Mouse (Mus musculus) hindlimb bud, embryonic 11.5 days (tissue): ENCODE data around the gene Inafm2.

ENCODE experiments used
- DNase-seq: peaks from one replicate; pipeline ENCODE4 v3.0.0-alpha.2; 2012; ENCODE audit warnings: low read depth, low spot score; ENCODE audit errors: extremely low spot score

Gene Inafm2

DNA sequence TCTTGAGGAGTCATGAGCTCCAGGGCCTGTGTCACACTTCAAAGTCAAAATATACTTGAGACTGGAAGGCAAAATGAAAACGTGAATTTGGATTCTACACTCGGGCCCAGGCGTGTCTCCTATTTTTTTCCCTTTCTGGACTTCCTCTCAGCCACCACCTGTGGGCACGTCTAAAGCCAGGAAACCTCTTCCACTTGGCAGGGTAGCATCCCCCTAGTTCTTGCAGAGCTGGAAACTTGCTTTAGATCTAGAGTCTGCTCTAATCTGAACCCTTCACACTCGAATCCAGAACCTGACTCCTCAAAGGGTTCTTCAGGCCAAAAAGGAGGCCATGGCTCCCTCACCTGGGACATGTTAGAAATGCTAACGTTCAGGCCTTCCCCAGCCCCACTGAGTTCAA lies 9.8 kb downstream of the Inafm2 start:
- no peak for DNase-seq

DNA sequence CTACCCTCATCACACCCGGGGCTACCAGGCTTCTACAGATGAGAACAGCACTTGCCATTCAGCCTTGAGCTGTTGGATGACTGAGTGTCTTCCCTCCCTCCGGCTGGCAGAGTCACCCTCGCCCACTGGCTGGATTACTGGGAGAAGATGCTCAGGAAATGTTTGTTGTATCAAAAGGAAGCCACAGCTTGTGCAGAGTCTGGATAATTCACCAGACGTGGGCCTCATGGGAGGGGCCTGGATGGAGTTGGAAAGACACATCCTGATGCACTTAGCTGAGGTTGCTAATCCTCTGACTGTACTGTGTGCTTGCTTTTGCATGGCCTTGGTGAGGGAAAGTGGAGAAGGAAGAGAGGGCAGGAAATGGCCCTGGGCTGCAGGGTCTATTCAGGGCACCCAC lies 10.5 kb downstream of the Inafm2 start:
- no peak for DNase-seq

DNA sequence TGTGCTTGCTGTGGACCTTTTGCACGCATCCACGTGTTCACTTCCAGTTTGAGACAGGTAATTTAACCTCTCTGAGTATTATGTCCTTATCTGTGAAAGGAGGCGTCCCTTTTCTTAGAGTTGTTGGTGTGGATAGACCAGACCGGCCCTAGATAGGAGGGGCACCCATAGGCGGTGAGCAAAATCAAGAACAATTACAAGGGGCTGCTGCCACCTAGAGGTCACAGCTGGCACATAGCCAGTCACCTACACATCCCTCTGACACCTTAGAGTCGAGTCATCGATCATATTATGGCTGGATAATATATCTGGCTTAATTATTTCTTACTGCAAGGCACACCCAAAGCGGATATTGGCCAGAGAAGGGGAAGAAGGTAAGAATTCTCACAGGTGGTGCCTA lies 14.3 kb downstream of the Inafm2 start:
- DNase-seq = no peak

DNA sequence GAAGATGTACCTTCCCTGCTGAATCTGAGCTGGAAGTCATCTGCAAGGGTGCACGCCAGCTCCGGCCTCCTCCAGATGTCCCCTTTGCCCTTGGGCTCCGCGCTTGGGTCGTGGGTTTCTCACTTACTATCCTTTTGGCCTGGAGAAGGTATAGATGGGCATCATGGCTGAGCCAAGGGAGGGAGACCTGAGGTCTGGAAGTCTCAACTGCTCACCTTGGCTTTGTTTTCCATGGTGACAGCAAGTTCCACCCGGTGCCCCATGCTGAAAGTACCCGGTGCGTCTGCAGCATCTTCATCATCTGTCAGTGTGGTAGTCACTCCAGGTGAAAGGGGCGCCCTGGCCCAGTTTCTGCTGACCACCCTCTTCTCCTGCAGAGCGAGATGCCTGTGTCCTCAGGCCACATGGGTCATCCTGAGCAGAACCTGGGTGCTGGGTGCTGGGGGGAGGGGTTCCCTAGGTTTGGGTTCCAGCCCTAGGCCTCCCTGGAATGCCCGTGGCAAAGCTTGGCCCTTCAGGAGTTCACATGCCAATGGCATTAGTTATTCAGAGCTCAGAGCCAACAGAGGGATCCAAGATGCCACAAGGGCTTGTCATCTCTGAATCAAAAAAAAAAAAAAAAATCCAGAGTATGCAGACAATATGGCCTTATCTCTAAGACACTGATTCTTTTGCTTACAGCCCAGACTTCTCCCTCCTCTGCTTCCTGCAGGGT lies 14.9 kb downstream of the Inafm2 start:
- DNase-seq = no peak

DNA sequence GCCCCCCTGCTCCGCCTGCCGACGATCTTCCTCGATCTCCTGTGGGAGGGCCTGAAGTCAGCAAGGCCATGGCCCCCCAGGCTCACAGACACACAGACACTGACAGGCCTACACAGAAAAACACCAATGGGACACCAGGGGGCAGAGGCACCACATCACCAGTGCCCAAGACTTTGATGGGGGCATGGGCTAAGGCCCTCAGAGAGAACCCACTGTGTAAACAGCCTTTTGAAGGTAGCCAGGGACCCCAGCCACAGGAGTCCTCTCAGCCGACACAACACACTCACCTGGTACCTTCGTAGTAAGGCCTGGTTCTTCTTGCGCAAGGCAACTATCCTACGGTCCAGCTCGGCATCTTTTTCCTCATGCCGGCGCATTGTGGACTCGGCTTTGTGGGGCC lies 15.8 kb downstream of the Inafm2 start:
- no peak for DNase-seq

DNA sequence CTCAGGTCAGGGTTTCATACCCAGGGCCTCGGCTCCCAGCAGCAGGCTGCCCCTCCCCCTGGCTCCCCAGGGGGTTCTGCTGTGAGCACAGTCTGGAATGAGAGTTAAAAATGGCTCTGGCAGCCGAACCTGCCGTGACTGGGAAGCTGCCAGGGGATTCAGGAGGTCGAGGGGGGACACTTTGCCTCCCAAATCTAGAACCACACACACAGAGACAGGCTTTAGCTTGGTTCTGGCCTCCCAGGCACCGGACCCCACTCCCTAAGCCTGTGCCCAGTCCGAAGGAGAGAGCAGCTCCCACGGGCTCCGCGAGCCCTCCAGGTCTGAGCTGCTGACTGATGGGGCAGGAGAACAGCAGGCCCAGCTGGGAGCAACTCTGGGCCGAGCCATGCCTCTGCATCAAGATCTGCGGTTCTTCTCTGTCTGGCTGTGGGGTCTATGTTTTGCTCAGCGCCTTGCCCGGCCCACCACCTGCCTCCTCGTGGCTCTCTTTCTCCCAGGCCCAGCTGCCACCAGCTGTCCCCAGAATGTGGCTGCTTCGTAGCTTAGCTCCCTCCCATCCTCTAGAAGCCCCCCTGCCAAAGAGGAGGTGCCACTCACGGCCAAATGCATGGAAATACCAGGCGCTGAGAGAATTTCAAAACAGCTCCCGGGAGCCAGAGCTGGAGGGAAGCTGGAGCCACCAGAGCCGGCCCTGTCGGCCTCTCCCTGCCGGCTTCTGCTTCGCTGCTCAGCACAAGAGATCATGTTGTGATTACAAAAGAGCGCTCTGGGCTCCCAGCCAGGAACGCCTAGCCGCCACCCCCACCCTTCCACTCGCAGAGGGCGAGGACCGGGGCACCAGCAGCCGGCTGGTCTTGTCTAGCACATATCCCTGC lies 16.6 kb downstream of the Inafm2 start, which contains the start of gene Ccdc9b:
TSS of gene Ccdc9b (minus strand) at position 756 of the 878 bp plus-strand sequence.
- no peak for DNase-seq

DNA sequence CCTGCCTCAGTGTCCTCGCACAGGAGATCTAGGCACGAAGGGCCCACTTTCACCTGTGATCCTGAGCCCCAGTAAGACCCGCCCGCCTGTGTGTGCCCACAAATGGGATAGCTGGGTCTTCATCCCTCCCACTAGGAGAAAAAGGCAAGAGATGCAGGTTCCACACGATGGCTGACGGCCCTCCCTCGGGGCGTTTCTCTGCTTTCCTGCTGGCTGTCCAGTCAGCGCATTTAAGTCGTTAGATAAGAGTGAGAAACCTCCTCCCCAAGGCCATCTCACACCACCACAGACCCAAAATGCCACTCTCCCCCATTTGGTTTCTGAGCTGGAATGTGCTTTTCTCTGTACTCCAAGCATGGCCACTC lies 17.2 kb downstream of the Inafm2 start:
- DNase-seq = no peak

DNA sequence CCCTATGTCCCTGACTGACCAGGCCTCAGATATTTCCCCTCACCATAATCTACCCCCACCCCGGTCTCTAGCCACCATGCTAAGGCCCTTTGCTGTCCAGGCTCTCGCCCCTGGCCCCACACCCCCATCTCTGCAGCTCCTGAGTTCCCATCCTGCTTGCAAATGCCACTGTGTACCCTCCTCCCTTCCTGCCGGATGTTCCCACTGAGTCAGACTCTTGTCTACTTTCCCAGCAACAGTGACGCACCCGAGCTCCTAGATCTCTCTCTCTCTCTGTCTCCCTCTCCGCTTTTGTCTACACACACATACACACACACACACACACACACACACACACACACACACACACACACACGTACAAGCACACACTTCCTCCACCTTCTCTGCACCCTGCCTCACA lies 17.9 kb downstream of the Inafm2 start:
- DNase-seq = no peak

DNA sequence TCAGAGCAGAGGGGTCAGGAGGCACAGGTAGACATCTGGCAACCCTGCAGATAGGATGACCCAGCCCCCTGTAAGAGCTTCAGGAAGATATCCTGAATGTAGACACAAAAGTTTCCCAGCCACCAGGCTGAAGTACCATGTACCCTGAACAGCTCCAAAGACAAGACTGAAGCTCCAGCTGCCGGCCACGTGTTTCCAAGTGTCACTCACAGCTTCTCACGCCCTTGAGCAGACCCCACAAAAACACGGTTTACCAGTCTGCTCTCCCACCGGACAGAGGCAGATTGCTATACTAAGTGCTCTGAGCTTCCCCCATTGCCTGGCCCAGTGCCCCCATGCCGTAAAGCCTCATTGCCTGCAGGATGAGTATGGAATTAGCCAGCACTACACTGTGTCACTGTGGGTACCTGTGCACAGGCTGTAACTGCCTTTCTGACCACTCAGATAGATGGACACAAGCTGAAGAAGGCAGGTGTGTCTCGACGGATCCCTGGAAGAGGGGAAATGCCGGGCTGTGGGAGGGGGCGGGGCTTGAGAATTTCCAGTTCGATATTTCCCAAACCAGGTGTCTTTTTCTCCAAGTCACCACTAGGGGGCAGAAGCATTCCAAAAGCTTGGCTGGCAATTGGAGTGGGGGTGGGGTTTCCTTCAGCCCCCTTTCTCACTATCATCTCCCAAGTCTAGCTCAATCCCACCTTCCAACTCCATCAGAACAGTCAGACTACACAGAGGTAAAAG lies 18.7 kb downstream of the Inafm2 start:
- DNase-seq = no peak

DNA sequence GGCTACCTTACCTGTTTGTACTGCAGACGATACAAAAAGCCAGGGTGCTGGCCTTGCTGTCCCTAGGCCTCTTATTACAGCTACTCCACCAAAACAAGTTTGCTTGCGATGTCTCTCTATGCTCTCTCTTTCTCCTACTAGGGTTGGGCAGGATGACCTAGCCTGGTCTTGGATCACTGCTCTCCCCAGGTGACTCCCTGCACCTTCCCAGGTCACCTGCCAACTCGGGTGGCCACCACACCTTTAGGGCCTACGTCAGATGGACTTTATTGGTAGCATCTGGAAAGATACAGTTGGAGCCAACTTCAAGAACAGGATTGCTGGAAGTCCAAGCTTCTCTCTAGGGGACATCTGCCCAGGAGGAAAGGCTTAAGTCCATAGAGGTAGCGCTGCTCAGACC lies 19.3 kb downstream of the Inafm2 start:
- DNase-seq = no peak

DNA sequence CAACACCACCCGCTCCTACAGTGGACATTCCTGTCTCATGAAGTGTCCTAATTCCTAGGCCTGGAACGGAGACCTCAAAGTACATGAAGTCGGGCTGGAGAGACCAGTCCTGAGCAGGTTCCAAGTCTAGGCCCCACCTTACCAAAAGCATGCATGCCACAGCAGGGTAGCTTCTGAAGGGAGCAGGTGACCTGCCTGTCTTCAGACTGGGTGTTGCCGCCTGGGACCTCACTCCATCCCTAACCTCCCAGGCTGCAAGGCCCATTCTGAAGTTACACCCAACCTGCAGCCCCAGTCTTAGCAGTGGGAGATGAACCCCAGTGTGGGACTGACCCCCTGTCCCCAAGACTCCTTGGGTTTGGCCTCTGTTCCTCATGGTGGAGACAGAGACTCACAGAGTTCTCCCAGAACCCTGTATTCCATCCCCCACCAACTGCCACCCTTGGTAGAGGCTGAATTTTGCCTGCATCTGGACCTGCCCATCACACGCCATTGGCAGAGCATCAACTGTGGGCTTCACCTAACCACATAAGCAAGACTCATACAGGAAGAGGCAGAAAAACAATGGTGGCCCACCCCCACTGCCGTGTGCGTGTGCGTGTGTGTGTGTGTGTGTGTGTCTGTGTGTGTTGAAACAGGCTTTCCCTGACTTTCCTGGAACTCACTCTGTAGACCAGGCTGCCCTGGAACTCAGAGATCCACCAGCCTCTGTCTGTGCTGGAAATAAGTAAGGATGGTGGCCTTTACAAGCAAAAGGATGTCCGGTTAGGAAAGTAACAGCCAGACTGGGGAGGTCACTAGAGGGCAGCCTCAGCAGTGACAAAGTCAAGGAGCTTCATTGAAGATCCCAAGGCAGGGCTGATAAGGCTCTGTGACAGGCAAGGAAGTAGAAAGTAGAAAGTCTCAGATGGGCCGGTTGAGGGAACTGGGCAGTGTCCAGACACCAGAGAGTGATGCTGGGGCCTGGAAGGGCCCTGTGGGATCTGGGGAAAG lies 20.8 kb downstream of the Inafm2 start:
- no peak for DNase-seq

DNA sequence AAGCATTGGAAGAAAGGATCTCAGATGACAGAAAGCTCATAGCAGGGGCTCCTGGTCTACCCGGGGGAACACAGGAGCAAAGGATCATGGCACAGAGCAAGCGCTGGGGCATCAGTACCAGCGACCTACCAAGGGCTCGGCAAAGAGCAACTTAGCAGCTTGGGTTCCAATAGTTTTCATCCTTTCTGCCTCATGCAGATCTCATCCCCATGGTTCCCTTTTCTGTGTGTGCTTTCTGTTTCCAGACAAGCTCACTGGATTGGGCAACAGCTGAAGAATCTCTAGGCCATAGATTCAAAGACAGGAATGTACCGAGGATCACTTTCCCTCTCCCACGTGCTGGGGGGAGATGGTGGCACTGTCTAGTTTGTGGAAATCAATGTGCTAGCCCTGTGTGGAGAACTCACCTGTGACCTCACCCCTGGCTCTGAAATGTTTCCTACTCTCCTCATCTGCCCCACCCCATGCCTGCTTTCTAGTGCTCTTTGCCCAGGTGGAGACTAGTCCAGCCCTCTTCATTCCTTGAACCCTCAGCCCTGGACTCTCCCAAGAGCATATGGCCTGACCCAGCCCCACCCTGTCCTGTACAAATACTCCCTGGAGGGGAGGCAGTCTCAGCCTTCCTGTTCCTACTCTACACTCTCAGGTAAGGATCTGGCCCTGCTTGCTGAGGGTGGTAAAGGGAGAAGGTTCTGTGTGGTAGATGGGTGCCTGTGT lies 26.8 kb downstream of the Inafm2 start, which contains the start of gene Phgr1:
TSS of gene Phgr1 (plus strand) at position 612 of the 717 bp plus-strand sequence.
- no peak for DNase-seq

DNA sequence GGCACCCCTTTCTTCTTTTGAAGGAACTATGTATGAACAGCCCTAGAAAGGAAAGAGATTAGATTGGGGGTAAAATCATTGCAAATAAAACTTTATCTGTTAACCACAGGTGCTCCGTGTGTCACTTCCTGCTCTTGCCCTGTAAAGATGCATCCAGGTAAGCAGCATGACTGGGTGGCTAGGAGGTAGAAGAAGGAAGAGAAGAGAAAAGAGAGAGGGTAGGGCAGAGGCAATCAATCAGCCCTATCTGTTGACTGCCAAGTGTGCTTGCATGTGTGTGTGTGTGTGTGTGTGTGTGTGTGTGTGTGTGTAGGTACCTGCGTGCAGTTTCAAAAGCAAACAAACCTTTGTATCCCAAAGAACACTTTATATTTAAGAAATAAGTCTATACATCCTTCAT lies 29.0 kb downstream of the Inafm2 start:
- no peak for DNase-seq

DNA sequence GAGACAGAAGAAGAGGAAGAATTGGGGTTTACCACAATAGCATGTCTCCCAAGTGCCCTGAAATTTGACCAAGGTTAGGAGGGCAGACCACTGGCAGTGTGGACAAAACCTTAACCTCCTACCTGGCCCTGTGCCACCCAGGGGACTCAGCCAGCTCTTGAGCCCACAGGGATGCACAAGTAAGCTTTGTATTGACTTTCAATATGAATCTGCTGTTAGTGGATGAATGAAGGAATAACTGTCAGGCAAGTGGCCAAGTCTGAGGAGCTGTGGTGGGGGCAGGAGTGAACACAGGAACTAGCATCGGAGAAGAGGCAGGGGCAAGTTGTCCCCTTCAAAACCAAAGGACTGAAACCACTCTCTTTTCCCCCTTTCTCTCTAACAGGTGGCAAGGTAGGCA lies 29.8 kb downstream of the Inafm2 start:
- no peak for DNase-seq

DNA sequence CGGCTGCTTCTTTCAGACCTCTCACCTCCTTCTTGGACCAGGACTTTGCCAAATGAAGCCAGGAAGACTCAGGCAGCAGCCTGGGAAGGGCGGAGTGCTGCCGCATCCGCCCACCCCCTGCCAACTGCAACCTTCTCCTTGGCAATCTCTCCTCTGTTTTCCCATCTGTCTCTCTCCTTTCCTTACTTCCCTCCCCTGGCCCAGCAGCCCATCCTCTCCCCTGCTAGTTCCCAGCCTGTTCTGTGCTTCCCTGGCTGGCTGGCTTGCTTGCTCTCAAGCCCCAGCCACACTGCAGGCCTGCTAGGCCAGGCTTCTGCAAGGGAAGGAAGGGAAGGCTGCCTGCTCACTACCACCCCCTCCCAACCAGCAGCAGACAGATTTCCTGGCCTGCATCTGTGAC lies 30.3 kb downstream of the Inafm2 start:
- DNase-seq = no peak

DNA sequence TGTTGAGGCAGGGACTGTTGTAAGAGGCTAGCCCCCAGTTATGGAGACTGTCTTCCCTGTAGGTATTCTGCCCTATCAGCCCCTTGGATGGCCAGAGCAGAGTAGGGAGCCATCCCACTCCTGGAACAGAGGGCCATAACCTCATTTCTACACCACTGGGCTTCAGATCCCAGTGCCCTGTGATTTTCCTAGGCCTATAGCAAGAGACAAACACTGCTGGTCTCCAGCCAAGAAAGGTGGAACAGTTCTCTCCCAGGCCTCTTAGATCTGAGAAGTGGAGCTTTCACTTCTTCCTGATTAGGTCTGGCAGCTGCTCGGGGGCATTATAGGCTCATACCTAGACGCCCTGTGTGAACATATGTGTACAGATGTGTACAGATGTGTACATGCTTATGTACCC lies 30.7 kb downstream of the Inafm2 start:
- DNase-seq = no peak

DNA sequence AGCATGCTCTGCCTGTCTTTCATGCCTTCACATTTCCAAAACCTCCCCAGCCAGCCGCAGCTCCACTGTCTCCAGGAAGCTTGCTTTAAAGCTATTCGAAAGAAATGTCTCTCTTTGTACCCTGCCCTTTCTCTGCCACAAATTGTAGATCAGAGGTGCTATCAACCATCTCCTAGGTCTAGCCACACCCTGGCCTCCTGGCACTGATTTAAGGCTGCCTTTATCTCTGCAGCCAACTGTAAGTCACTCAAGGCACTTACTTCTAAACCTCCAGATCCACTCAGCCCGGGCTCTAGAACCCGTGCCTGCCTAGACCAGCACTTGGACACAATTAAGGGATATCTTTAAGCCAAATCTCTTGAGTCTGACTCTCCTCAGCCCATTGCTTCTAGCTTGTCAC lies 32.9 kb downstream of the Inafm2 start:
- DNase-seq = no peak

DNA sequence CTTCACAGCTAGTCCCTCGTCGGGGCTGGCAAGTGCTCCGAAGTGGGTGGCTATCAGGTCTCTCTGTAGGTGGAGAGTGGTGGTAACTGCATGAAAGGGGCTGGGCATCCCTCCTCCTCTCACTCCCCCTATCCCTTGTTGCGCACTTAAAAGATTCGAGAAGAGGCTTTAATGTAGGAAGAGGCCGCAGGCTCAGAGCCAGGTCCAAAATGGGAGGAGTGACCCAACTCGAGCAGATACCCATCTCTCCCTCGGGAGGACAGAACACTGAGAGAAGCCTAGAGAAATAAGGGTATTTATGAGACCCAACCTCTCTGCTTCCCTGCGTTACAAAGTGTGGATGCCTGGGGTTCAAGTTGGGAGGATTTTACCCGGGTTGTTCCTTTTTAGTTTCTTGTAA lies 33.5 kb downstream of the Inafm2 start:
- DNase-seq = no peak

DNA sequence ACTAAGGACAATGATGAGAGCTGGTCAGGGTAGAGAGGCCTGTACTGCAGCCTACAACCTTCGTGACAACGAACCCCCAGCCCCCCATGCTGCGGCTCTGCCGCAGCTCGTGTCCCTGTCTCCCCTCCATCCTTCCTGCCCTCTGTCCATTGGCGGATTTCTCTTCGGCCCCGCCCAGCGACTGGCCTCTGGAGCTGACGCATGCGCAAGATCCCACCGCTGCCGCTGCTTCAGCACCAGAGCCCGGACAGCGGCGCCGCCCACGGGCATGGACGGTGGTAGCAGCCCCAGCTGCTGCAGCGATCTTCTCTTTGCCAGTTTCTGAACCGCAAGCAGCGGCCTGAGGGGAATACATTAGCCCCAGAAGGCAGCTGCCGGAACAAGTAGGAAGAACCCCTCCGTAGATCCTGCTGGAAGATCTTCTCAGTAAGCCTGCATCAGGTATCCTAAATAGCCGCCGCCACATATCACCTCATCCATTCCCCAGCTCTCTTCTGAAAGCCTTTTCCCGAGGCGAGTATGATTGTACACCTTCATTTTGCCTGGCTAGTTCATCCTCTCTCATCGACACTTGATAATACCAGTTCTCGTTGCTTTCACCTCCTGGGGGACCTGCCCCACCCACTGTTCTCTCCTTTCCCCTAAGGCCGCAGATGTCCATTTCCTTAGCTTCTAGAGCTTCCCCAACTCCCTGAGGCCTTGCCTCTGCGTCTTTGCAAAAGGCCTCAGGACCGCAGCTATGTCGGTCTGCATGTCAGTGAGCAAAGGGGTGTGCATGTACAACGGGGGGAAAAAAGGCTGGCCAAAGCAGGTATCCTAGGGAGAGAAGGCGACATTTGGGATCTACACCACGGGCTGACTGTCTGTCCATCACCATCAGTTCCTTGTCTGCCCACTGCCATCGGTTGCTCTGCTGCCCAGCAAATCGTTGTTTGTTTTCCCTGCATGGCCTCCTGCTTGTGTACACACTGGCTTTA lies 34.2 kb downstream of the Inafm2 start, which contains the start of gene Disp2:
TSS of gene Disp2 (plus strand) at position 216 of the 977 bp plus-strand sequence.
- peak; percentile 70 for DNase-seq
